Mouse (Mus musculus): ENCODE results near the gene Gm6993. TPM values are rescaled to one million over a fixed set of nuclear protein-coding genes. Genes with fewer than 3 reads are reported as not detected.

The Gm6993 gene
- polyA plus RNA-seq, 1 experiment from 2014 or later = not detected

GRCm38 (mm10) chr12:31265722-31266431 is 25.3 kb downstream of the Gm6993 start:
- H3K4me2 ChIP-seq (replicated peaks) = peak overlapping the region; percentile 62
- ATAC-seq (ENCODE audit: low FRiP score, low read depth) = no peak
- peaks cover 21% of the 10 kb centered on the region for H3K4me1 ChIP-seq
- H3K4me3 ChIP-seq = peak overlapping the region; percentile 41
- H3K9me3 ChIP-seq = no peaks in the 10 kb centered on the region
- H3K36me3 ChIP-seq = no peaks in the 10 kb centered on the region
- H3K27ac ChIP-seq (replicated peaks) = no peak overlapping the region
- WGBS = 0% methylated on average over 50 of the region's 50 CpGs
- peaks cover 59% of the 10 kb centered on the region for H3K27me3 ChIP-seq
- no peak overlapping the region for H3K9ac ChIP-seq (replicated peaks)

GRCm38 (mm10) chr12:31266686-31267085 is 26.1 kb downstream of the Gm6993 start:
- peak overlapping the region; percentile 62 for H3K4me2 ChIP-seq (replicated peaks)
- H3K4me3 ChIP-seq = peak overlapping the region; percentile 41
- H3K4me1 ChIP-seq = peaks cover 23% of the 10 kb centered on the region
- ATAC-seq (ENCODE audit: low FRiP score, low read depth) = no peak
- H3K36me3 ChIP-seq = no peaks in the 10 kb centered on the region
- H3K27ac ChIP-seq (replicated peaks) = no peak overlapping the region
- peaks cover 59% of the 10 kb centered on the region for H3K27me3 ChIP-seq
- no peak overlapping the region for H3K9ac ChIP-seq (replicated peaks)
- H3K9me3 ChIP-seq = no peaks in the 10 kb centered on the region
- 5% methylated on average over 15 of the region's 15 CpGs for WGBS

GRCm38 (mm10) chr12:31267363-31267762 is 26.8 kb downstream of the Gm6993 start:
- H3K27me3 ChIP-seq = peaks cover 57% of the 10 kb centered on the region
- H3K9me3 ChIP-seq = no peaks in the 10 kb centered on the region
- no peak overlapping the region for H3K9ac ChIP-seq (replicated peaks)
- H3K4me1 ChIP-seq = peaks cover 27% of the 10 kb centered on the region
- no peak for ATAC-seq (ENCODE audit: low FRiP score, low read depth)
- no peak overlapping the region for H3K4me2 ChIP-seq (replicated peaks)
- WGBS = 69% methylated on average over 4 of the region's 4 CpGs
- no peak overlapping the region for H3K4me3 ChIP-seq
- H3K27ac ChIP-seq (replicated peaks) = no peak overlapping the region
- no peaks in the 10 kb centered on the region for H3K36me3 ChIP-seq

- ATAC-seq (ENCODE audit: low FRiP score, low read depth) = no peak
- Histone ChIP-seq H3K4me3 (no peak overlapping the region), H3K9me3 (no peaks in the 10 kb centered on the region), H3K9ac (replicated peaks) (no peak overlapping the region), H3K4me1 (peaks cover 27% of the 10 kb centered on the region), H3K27me3 (peaks cover 47% of the 10 kb centered on the region), H3K4me2 (replicated peaks) (no peak overlapping the region), H3K36me3 (no peaks in the 10 kb centered on the region), H3K27ac (replicated peaks) (no peak overlapping the region)
- WGBS = 79% methylated on average over 3 of the region's 3 CpGs
Measured at GRCm38 (mm10) chr12:31268315-31268714, 27.7 kb downstream of the Gm6993 start.

- H3K4me1 ChIP-seq = peaks cover 27% of the 10 kb centered on the region
- peaks cover 41% of the 10 kb centered on the region for H3K27me3 ChIP-seq
- no peaks in the 10 kb centered on the region for H3K36me3 ChIP-seq
- ATAC-seq (ENCODE audit: low FRiP score, low read depth) = no peak
- no peak overlapping the region for H3K4me3 ChIP-seq
- 77% methylated on average over 12 of the region's 12 CpGs for WGBS
- H3K27ac ChIP-seq (replicated peaks) = no peak overlapping the region
- no peak overlapping the region for H3K4me2 ChIP-seq (replicated peaks)
- H3K9me3 ChIP-seq = no peaks in the 10 kb centered on the region
- H3K9ac ChIP-seq (replicated peaks) = no peak overlapping the region
Measured at GRCm38 (mm10) chr12:31269020-31269597, 28.5 kb downstream of the Gm6993 start.

GRCm38 (mm10) chr12:31270361-31270760 is 29.8 kb downstream of the Gm6993 start:
- peaks cover 29% of the 10 kb centered on the region for H3K27me3 ChIP-seq
- ATAC-seq (ENCODE audit: low FRiP score, low read depth) = no peak
- no peak overlapping the region for H3K27ac ChIP-seq (replicated peaks)
- no peak overlapping the region for H3K4me2 ChIP-seq (replicated peaks)
- WGBS = 87% methylated on average over 10 of the region's 10 CpGs
- H3K9ac ChIP-seq (replicated peaks) = no peak overlapping the region
- H3K4me1 ChIP-seq = peaks cover 22% of the 10 kb centered on the region
- H3K36me3 ChIP-seq = no peaks in the 10 kb centered on the region
- H3K4me3 ChIP-seq = no peak overlapping the region
- H3K9me3 ChIP-seq = no peaks in the 10 kb centered on the region

- no peak overlapping the region for H3K4me2 ChIP-seq (replicated peaks)
- 61% methylated on average over 5 of the region's 5 CpGs for WGBS
- H3K36me3 ChIP-seq = no peaks in the 10 kb centered on the region
Measured at GRCm38 (mm10) chr12:31270776-31271175, 30.2 kb downstream of the Gm6993 start.

GRCm38 (mm10) chr12:31271361-31272011 is 30.9 kb downstream of the Gm6993 start:
- H3K4me3 ChIP-seq = no peak overlapping the region
- peaks cover 10% of the 10 kb centered on the region; the same call in 1 of the 2 replicates for H3K4me1 ChIP-seq
- 52% methylated on average over 16 of the region's 16 CpGs for WGBS
- H3K4me2 ChIP-seq (replicated peaks) = no peak overlapping the region
- no peaks in the 10 kb centered on the region for H3K36me3 ChIP-seq
- H3K9me3 ChIP-seq = no peaks in the 10 kb centered on the region
- peaks cover 17% of the 10 kb centered on the region for H3K27me3 ChIP-seq
- no peak for ATAC-seq (ENCODE audit: low FRiP score, low read depth)
- no peak overlapping the region for H3K9ac ChIP-seq (replicated peaks)
- 0 out of 2 replicates have a peak overlapping the region, but pooled peaks have one; percentile 17 for H3K27ac ChIP-seq (replicated peaks)

More at GRCm38 (mm10) chr12:31270776-31271175, 30.2 kb downstream of the Gm6993 start:
- no peak for ATAC-seq (ENCODE audit: low FRiP score, low read depth)
- Histone ChIP-seq H3K4me3 (no peak overlapping the region), H3K9me3 (no peaks in the 10 kb centered on the region), H3K27ac (replicated peaks) (no peak overlapping the region), H3K9ac (replicated peaks) (no peak overlapping the region), H3K27me3 (peaks cover 24% of the 10 kb centered on the region), H3K4me1 (peaks cover 18% of the 10 kb centered on the region)

GRCm38 (mm10) chr12:31272012-31272735 is 31.6 kb downstream of the Gm6993 start:
- no peak for ATAC-seq (ENCODE audit: low FRiP score, low read depth)
- H3K27ac ChIP-seq (replicated peaks) = no peak overlapping the region

GRCm38 (mm10) chr12:31272846-31273245 is 32.3 kb downstream of the Gm6993 start:
- WGBS = 77% methylated on average over 2 of the region's 2 CpGs
- ATAC-seq (ENCODE audit: low FRiP score, low read depth) = no peak
- H3K9me3 ChIP-seq = no peaks in the 10 kb centered on the region
- peaks cover 5% of the 10 kb centered on the region for H3K27me3 ChIP-seq
- H3K4me1 ChIP-seq = 0 out of 2 replicates have a peak, but pooled peaks cover 6% of the 10 kb centered on the region
- no peak overlapping the region for H3K27ac ChIP-seq (replicated peaks)
- H3K9ac ChIP-seq (replicated peaks) = no peak overlapping the region
- H3K4me3 ChIP-seq = no peak overlapping the region
- H3K4me2 ChIP-seq (replicated peaks) = no peak overlapping the region
- H3K36me3 ChIP-seq = no peaks in the 10 kb centered on the region

More at GRCm38 (mm10) chr12:31272012-31272735, 31.6 kb downstream of the Gm6993 start:
- Histone ChIP-seq H3K27me3 (peaks cover 10% of the 10 kb centered on the region), H3K36me3 (no peaks in the 10 kb centered on the region), H3K9me3 (no peaks in the 10 kb centered on the region), H3K9ac (replicated peaks) (no peak overlapping the region), H3K4me3 (no peak overlapping the region), H3K4me2 (replicated peaks) (no peak overlapping the region), H3K4me1 (0 out of 2 replicates have a peak, but pooled peaks cover 6% of the 10 kb centered on the region)
- 75% methylated on average over 8 of the region's 8 CpGs for WGBS

GRCm38 (mm10) chr12:31273646-31274045 is 33.1 kb downstream of the Gm6993 start:
- Histone ChIP-seq H3K9ac (replicated peaks) (no peak overlapping the region), H3K4me3 (no peak overlapping the region), H3K4me1 (0 out of 2 replicates have a peak, but pooled peaks cover 6% of the 10 kb centered on the region), H3K27me3 (no peaks in the 10 kb centered on the region), H3K36me3 (no peaks in the 10 kb centered on the region), H3K4me2 (replicated peaks) (no peak overlapping the region), H3K27ac (replicated peaks) (no peak overlapping the region), H3K9me3 (no peaks in the 10 kb centered on the region)
- no peak for ATAC-seq (ENCODE audit: low FRiP score, low read depth)
- WGBS = 91% methylated on average over 7 of the region's 7 CpGs
